Mouse (Mus musculus) bone marrow, adult 2 months (tissue): ENCODE data around the gene Bpifb1. TPM values are rescaled to one million over a fixed set of nuclear protein-coding genes. Genes with fewer than 3 reads are reported as not detected.
"Not testable (repeated sequence)": the region's sequence is repeated elsewhere in the genome, so short reads cannot be mapped to it uniquely, and the experiment has no call there.

Experiments used
- H3K27ac ChIP-seq: fragments of 200-500 bp; 2 replicates; pipeline ENCODE4 v1.5.1; 2012; ENCODE audit warnings: low read depth, mild to moderate bottlenecking, control low read depth, inconsistent platforms, low read length; ENCODE audit not compliant: control insufficient read depth, poor library complexity, insufficient read depth
- H3K4me1 ChIP-seq: fragments of 200-500 bp; 2 replicates; pipeline ENCODE4 v1.6.1; 2011; ENCODE audit warnings: low read length; ENCODE audit not compliant: control insufficient read depth, insufficient read depth
- H3K4me3 ChIP-seq: fragments of 200-500 bp; replicated peaks from 2 replicates; pipeline ENCODE3; 2011; ENCODE audit warnings: mild to moderate bottlenecking, low read depth, low read length, control low read depth; ENCODE audit not compliant: control insufficient read depth
- CTCF ChIP-seq: fragments of 200-500 bp; IDR thresholded peaks from 2 replicates; pipeline ENCODE4 v1.5.1; 2011; ENCODE audit warnings: low read length, control low read depth; ENCODE audit not compliant: control insufficient read depth, insufficient read depth
- POLR2A ChIP-seq: fragments of 200-500 bp; IDR thresholded peaks from 2 replicates; pipeline ENCODE4 v1.6.1; 2011; ENCODE audit warnings: low read depth, mild to moderate bottlenecking, control low read depth, low read length, borderline replicate concordance; ENCODE audit not compliant: control insufficient read depth
- WGBS: fragments of 180-500 bp; shearing (Covaris S2); methylation state at CpG from one replicate; pipeline ENCODE4 v1.1.7; 2018; 5-methylcytosine and 5-hydroxymethylcytosine counted together
- polyA plus RNA-seq: library from polyadenylated mRNA; stranded (reverse); fragments of >200 nt; gene quantifications from 2 replicates; pipeline ENCODE4 v1.2.4, GENCODE M21; 2011; ENCODE audit warnings: low replicate concordance; ENCODE audit not compliant: missing spikeins, insufficient read depth, insufficient read length

Bpifb1 gene
- polyA plus RNA-seq, 1 experiment, result not detected

DNA sequence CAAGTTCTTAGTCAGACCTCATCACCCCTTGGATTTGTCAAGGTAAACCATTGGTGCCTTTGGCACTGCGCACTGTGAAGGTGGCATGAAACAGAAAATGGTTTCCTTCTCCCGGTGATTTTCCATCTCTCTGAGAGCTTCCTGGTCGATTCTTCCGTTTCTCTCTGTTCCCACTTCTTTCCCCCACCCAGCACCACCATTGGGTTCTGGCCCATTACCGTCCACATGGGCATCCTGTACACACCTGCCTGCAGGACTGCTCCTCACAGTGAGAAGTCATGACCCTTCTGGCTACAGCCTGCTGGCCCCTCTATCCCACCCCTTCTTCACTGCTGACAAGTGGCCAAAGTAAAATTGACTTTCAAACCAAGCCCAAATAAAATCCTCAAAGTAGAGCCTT, 54.7 kb downstream of the Bpifb1 start:
- TF ChIP-seq CTCF, result no peak
- no peak for TF ChIP-seq POLR2A
- H3K4me1 ChIP-seq, result no peaks in the 10 kb centered on the region
- no peak overlapping the region for H3K27ac ChIP-seq
- WGBS, result 81% methylated on average over 5 of the region's 5 CpGs
- no peak overlapping the region for H3K4me3 ChIP-seq

DNA sequence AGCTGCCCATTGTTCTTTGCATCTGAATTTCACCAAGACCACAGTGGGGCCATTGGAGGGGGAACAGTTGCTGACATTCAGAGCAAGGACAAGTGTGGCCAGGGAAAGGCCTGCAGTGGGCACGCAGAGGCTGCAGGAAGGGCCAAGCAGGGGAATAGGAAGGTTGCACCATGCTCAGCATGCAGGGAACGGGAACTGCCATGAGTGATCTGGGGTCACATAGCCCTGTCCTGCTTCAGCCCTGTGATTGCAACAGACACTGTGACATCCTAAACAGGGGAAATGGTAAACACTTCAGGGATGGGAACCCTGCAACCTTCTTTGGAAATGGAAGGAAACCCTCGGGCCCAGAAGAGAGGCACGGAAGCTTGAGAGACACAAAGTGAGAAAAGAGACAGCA, 64.6 kb downstream of the Bpifb1 start:
- WGBS, result 41% methylated on average over 2 of the region's 4 CpGs
- H3K4me1 ChIP-seq, H3K4me3 ChIP-seq, H3K27ac ChIP-seq: not testable (repeated sequence)

DNA sequence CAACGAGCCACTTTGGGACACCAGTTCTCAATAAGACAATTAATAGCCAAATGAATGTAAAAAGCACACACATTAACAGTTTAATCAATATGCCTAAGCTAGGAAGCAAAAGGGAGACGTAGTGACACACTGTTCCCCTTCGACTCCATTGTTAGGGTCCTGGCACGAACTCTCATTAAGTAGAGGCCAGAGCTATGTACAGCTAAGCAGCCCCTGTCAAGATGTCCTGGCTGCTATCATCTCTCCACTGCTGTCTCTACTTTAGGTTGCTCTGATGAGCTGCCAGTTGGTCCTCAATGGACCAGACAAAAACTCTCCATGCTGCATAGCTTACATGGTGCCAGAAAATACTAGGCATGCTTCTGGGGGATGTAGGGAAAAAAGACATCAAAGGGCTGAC, 65.2 kb downstream of the Bpifb1 start:
- H3K4me1 ChIP-seq, result no peaks in the 10 kb centered on the region
- no peak overlapping the region for H3K27ac ChIP-seq
- TF ChIP-seq CTCF (no peak), POLR2A (no peak)
- H3K4me3 ChIP-seq, result no peak overlapping the region
- 73% methylated on average over 4 of the region's 4 CpGs for WGBS

DNA sequence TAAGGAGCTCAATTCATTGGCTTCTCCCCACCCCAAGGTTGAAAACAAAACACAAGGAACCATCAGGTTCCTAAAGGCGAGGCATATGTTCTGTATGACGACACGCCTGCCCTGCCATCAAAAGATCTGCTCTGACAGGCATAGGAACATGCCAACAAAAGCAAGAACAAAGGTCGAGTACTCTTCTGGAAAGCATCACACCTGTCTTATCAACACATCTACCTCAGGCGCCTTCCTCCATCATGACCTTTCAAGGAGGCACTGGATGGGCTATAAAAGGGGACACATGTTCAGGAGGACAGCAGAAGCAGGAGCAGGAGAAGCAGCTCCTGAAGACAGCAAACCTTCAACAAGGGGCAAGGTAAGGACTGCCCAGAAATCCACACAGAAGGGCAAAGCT, 66.9 kb downstream of the Bpifb1 start, which contains the start of gene Bpifb9a:
Bpifb9a (plus strand) TSS at position 301 of the 400 bp plus-strand sequence.
- WGBS, result 80% methylated on average over 5 of the region's 5 CpGs
- not testable (repeated sequence) for H3K4me1 ChIP-seq, H3K27ac ChIP-seq, H3K4me3 ChIP-seq

DNA sequence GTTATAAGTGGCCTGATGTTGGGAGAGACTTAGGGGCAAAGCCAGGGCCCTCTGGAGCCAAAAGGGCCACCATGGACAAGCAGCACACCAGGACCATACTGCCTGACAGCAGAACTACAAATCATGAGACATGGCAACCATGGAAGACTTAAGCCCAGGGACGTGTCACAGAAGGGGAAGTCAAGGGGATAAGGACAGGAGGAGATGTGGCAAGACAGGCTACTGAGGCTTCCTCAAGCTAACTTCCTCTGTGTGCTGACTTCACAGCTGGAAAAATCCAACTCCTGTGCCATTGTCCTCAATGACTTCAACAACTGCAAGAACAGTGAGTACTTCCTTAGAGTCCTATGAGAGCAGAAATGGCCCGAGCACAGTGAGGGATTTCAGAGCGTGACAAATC, 73.8 kb downstream of the Bpifb1 start:
- H3K4me1 ChIP-seq, H3K27ac ChIP-seq, H3K4me3 ChIP-seq: not testable (repeated sequence)
- 29% methylated on average over 3 of the region's 3 CpGs for WGBS

Other genes with a start within 250 kb of the Bpifb1 start
- not detected in 2 replicates for gene Bpifa6, start 215.9 kb upstream of the Bpifb1 start, polyA plus RNA-seq
- not detected in 2 replicates for gene Bpifa2, start 182.6 kb upstream of the Bpifb1 start, polyA plus RNA-seq
- gene Bpifa3, start 60.5 kb upstream of the Bpifb1 start, polyA plus RNA-seq, result not detected in 2 replicates
- gene Bpifa1, start 47.9 kb upstream of the Bpifb1 start, polyA plus RNA-seq, result not detected in 2 replicates
- gene Bpifa5, start 28.2 kb upstream of the Bpifb1 start, polyA plus RNA-seq, result not detected in 2 replicates
- gene Bpifb5, start 32.9 kb downstream of the Bpifb1 start, polyA plus RNA-seq, result 0.79 and 2.1 TPM in 2 replicates
- gene Bpifb9a, start 67.0 kb downstream of the Bpifb1 start, polyA plus RNA-seq, result not detected in 2 replicates
- not detected in 2 replicates for gene Bpifb9b, start 116.4 kb downstream of the Bpifb1 start, polyA plus RNA-seq
- 4.4 and 16.3 TPM in 2 replicates for gene Cdk5rap1, start 182.2 kb downstream of the Bpifb1 start, polyA plus RNA-seq
- 3.3 and 3.6 TPM in 2 replicates for gene Snta1, start 217.3 kb downstream of the Bpifb1 start, polyA plus RNA-seq
- 6.7 and 16.4 TPM in 2 replicates for gene Cbfa2t2, start 245.7 kb downstream of the Bpifb1 start, polyA plus RNA-seq